Mouse (Mus musculus) forebrain, embryonic 16.5 days (tissue): ENCODE results near the gene Alg1. TPM values are rescaled to one million over a fixed set of nuclear protein-coding genes. Genes with fewer than 3 reads are reported as not detected.

Source experiments
- ATAC-seq: fragments of 200-750 bp; cut with Nextera tagmentation; 2 replicates; pipeline ENCODE4 v1.8.0; 2017; ENCODE audit warnings: mild to moderate bottlenecking, moderate library complexity
- H3K27ac ChIP-seq: fragments of 300-500 bp; sonication (generic); 2 replicates; pipeline ENCODE4 v1.5.1; 2014; ENCODE audit warnings: low read length, control low read depth
- H3K27me3 ChIP-seq: fragments of 300-500 bp; sonication (generic); replicated peaks from 2 replicates; pipeline ENCODE4 v1.6.1; 2014; ENCODE audit warnings: low read length; ENCODE audit not compliant: control insufficient read depth, insufficient read depth
- H3K36me3 ChIP-seq: fragments of 300-500 bp; sonication (generic); 2 replicates; pipeline ENCODE4 v1.6.1; 2014; ENCODE audit not compliant: control insufficient read depth, insufficient read depth
- H3K4me1 ChIP-seq: fragments of 300-500 bp; sonication (generic); replicated peaks from 2 replicates; pipeline ENCODE4 v1.6.1; 2014; ENCODE audit warnings: low read length; ENCODE audit not compliant: control insufficient read depth, insufficient read depth
- H3K4me2 ChIP-seq: fragments of 300-500 bp; sonication (generic); 2 replicates; pipeline ENCODE4 v1.6.1; 2014; ENCODE audit warnings: mild to moderate bottlenecking, low read length, control low read depth
- H3K4me3 ChIP-seq: fragments of 300-500 bp; sonication (generic); replicated peaks from 2 replicates; pipeline ENCODE4 v1.5.1; 2014; ENCODE audit warnings: mild to moderate bottlenecking, low read length, control low read depth
- H3K9ac ChIP-seq: fragments of 300-500 bp; sonication (generic); replicated peaks from 2 replicates; pipeline ENCODE4 v1.6.1; 2014; ENCODE audit warnings: low read depth, low read length, control low read depth
- H3K9me3 ChIP-seq: fragments of 300-500 bp; sonication (generic); 2 replicates; pipeline ENCODE4 v1.6.1; 2016; ENCODE audit warnings: low read length; ENCODE audit not compliant: control insufficient read depth
- WGBS: fragments of 180-500 bp; shearing (Covaris S2); extraction: QIAGEN DNeasy Blood & Tissue Kit; methylation state at CpG from one replicate; pipeline ENCODE4 v1.1.7; 2014; 5-methylcytosine and 5-hydroxymethylcytosine counted together
- polyA plus RNA-seq: library from polyadenylated mRNA; unstranded; fragments of >200 nt; fragmentation: Nextera tagmentation; extraction: Ambion mirVana; gene quantifications from 2 replicates; pipeline ENCODE4 v1.2.1, GENCODE M21; 2015

Gene Alg1
- 38.8 and 42.6 TPM in 2 replicates for polyA plus RNA-seq

DNA sequence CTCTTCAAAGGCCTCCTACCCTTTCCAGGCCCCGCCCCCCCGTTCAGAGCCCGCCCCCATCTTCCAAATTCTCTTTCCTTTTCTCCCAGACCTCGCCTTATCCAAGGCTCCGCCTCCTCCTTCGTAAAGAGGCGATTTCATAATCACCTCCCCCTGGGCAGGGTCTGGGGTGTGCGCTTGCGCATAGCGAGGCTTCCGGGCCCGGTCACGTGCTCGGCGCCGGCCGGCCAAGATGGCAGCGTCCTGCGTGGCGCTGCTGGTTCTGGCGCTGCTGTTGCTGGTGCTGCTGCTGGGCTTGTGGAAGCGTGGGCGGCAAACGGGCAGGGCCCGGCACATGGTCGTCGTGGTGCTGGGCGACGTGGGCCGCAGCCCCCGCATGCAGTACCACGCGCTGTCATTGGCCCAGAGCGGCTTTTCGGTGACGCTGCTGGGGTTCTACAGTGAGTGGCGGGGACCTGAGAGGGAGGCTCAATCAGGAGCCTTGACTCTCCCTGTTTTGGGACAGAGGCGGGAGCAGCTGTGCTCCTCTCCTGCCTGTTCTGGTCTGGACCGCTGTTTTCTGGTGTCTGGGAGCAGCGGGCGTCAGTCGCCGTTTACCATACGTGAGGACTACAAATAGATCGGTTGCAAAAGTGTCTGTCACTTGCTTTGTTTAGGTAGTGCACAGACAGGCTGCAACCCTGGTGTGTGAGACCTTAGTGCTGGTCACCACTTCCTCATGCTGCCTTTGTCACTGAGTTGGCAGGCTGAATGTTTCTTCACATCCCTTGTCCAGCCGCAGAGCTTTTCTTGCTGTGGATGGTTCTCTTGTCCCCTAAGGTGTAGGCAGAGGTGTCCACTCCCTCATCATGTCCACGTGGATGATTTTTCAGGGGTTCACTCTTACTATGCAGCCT lies at the start of gene Alg1:
Alg1 (plus strand) TSS at position 204 of the 896 bp plus-strand sequence.
- Histone ChIP-seq H3K27ac (peak within 1 kb of the TSS; percentile 31; the same call in 1 of the 2 replicates), H3K9ac (peak within 1 kb of the TSS; percentile 73), H3K36me3 (no peaks in the 10 kb centered on the region), H3K9me3 (no peaks in the 10 kb centered on the region), H3K27me3 (no peaks in the 10 kb centered on the region; the same call in 1 of the 2 replicates), H3K4me1 (peaks cover 7% of the 10 kb centered on the region), H3K4me3 (peak within 1 kb of the TSS; percentile 77), H3K4me2 (peak within 1 kb of the TSS; percentile 83)
- peak; percentile 97 for ATAC-seq
- WGBS, result 2% methylated on average over 45 of the region's 47 CpGs

DNA sequence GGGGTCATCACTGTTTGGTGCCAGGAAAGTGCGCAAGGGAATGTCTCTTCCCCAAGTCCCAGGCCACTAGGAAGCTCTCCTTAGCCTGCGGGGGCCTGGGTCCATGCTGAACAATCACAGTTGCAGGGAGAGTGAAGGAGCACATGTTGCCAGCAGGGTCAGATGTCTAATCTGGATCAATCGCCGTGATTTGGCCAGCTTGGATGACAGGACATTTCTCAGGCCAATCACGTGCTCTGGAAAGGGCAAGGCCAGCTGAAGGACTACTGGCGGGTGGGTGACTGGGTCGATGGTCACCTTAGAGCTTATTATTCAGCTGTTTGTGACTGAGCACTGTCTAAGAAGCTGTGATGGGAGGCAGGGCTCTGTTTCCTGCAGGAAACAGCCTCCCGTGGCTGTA lies 49.3 kb upstream of the Alg1 start:
- Histone ChIP-seq H3K4me3 (no peak overlapping the region), H3K4me1 (no peaks in the 10 kb centered on the region), H3K27me3 (no peaks in the 10 kb centered on the region), H3K9me3 (no peaks in the 10 kb centered on the region), H3K4me2 (no peak overlapping the region), H3K27ac (no peak overlapping the region), H3K9ac (no peak overlapping the region), H3K36me3 (no peaks in the 10 kb centered on the region)
- WGBS, result 65% methylated on average over 8 of the region's 8 CpGs
- ATAC-seq, result no peak

- Histone ChIP-seq H3K4me2 (no peak overlapping the region), H3K36me3 (no peaks in the 10 kb centered on the region), H3K27me3 (no peaks in the 10 kb centered on the region), H3K4me1 (no peaks in the 10 kb centered on the region), H3K9ac (no peak overlapping the region), H3K27ac (no peak overlapping the region), H3K9me3 (no peaks in the 10 kb centered on the region), H3K4me3 (no peak overlapping the region)
- 72% methylated on average over 5 of the region's 5 CpGs for WGBS
- ATAC-seq, result no peak
Observed at GRCm38 (mm10) chr16:5184956-5185355, 48.5 kb upstream of the Alg1 start.

GRCm38 (mm10) chr16:5185691-5186090 lies 47.7 kb upstream of the Alg1 start:
- Histone ChIP-seq H3K4me2 (no peak overlapping the region), H3K27me3 (no peaks in the 10 kb centered on the region), H3K27ac (no peak overlapping the region), H3K4me3 (no peak overlapping the region), H3K9me3 (no peaks in the 10 kb centered on the region), H3K36me3 (no peaks in the 10 kb centered on the region), H3K9ac (no peak overlapping the region), H3K4me1 (no peaks in the 10 kb centered on the region)
- ATAC-seq, result no peak
- WGBS, result 67% methylated on average over 7 of the region's 7 CpGs

GRCm38 (mm10) chr16:5186234-5186633 lies 47.2 kb upstream of the Alg1 start:
- Histone ChIP-seq H3K4me3 (no peak overlapping the region), H3K9ac (no peak overlapping the region), H3K27me3 (no peaks in the 10 kb centered on the region), H3K4me1 (no peaks in the 10 kb centered on the region), H3K4me2 (no peak overlapping the region), H3K36me3 (no peaks in the 10 kb centered on the region), H3K9me3 (no peaks in the 10 kb centered on the region), H3K27ac (no peak overlapping the region)
- WGBS, result 75% methylated on average over 7 of the region's 7 CpGs
- ATAC-seq, result no peak

DNA sequence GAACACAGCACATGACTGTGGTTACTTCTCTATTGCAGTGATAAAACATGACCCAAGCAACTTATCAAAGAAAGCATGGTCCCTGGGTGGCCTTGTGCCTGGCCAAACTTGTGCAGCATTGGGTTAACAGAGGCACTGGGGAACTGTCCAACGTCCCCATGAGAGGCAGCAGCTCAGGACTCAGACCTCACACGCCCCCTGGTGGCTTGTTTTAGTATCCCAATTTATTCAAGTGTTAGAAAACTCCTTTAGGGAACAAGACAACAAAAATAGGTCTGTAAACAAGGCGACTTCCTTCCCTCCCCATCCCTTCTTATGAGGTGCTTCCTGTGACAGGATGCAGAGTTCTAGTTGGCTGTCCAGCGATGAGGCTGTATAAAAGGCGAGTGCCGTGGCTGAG lies 38.3 kb upstream of the Alg1 start:
- 33% methylated on average over 6 of the region's 6 CpGs for WGBS
- no peaks in the 10 kb centered on the region for H3K9me3 ChIP-seq
- no peak for ATAC-seq
- H3K9ac ChIP-seq, result no peak overlapping the region
- H3K36me3 ChIP-seq, result no peaks in the 10 kb centered on the region
- no peak overlapping the region for H3K27ac ChIP-seq
- H3K4me1 ChIP-seq, result no peaks in the 10 kb centered on the region
- H3K27me3 ChIP-seq, result no peaks in the 10 kb centered on the region
- H3K4me2 ChIP-seq, result no peak overlapping the region
- no peak overlapping the region for H3K4me3 ChIP-seq

DNA sequence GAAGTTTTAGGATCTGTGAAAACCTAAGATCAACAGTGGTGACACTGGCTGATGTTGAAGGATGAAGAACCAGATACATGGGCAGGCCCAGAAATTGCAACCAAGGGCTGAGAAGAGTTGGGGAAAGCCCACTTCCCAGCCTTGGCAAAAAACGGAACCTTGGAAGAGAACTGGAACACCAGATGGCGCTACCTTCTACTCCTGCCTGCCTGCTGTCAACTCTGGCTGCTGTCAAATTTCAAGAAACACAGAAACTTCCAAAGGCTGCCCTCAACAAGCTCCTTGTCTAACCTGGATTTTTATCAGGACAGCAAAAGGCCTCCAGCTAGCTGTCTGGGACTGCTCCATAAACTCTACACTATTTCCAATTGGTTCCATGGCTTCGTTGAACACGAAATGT lies 30.7 kb upstream of the Alg1 start:
- no peak for ATAC-seq
- 18% methylated on average over 4 of the region's 4 CpGs for WGBS
- Histone ChIP-seq H3K9ac (no peak overlapping the region), H3K9me3 (no peaks in the 10 kb centered on the region), H3K4me3 (peak overlapping the region; percentile 85), H3K27ac (no peak overlapping the region), H3K27me3 (no peaks in the 10 kb centered on the region), H3K4me1 (peaks cover 13% of the 10 kb centered on the region), H3K4me2 (peak overlapping the region; percentile 91), H3K36me3 (no peaks in the 10 kb centered on the region)

GRCm38 (mm10) chr16:5203200-5203599 lies 30.2 kb upstream of the Alg1 start:
- peak; percentile 49 for ATAC-seq
- Histone ChIP-seq H3K9me3 (no peaks in the 10 kb centered on the region), H3K36me3 (no peaks in the 10 kb centered on the region), H3K4me1 (peaks cover 13% of the 10 kb centered on the region), H3K27me3 (no peaks in the 10 kb centered on the region), H3K4me2 (peak overlapping the region; percentile 91), H3K27ac (no peak overlapping the region), H3K4me3 (peak overlapping the region; percentile 85), H3K9ac (peak overlapping the region; percentile 79)
- WGBS, result 2% methylated on average over 36 of the region's 36 CpGs

- no peak within 1 kb of the TSS for H3K27ac ChIP-seq
- H3K4me2 ChIP-seq, result peak within 1 kb of the TSS; percentile 91
- peak; percentile 96 for ATAC-seq
- peak within 1 kb of the TSS; percentile 85 for H3K4me3 ChIP-seq
- WGBS, result 4% methylated on average over 40 of the region's 40 CpGs
- peaks cover 13% of the 10 kb centered on the region for H3K4me1 ChIP-seq
- no peaks in the 10 kb centered on the region for H3K9me3 ChIP-seq
- H3K9ac ChIP-seq, result peak within 1 kb of the TSS; percentile 79
- H3K27me3 ChIP-seq, result no peaks in the 10 kb centered on the region
- H3K36me3 ChIP-seq, result no peaks in the 10 kb centered on the region
Observed at GRCm38 (mm10) chr16:5203668-5204433, 29.6 kb upstream of the Alg1 start, which contains the start of gene Nagpa. TSS of gene Nagpa (minus strand) at chr16:5204012.
